Mouse (Mus musculus) megakaryocyte-erythroid progenitor cell, adult 5-6 weeks (primary cell): ENCODE results near the gene Fat3. TPM values are rescaled to one million over a fixed set of nuclear protein-coding genes. Genes with fewer than 3 reads are reported as not detected.

Experiments used
- ATAC-seq: replicated peaks from 2 replicates; pipeline ENCODE4 v1.8.0; 2016; ENCODE audit warnings: mild to moderate bottlenecking, inconsistent platforms; ENCODE audit not compliant: severe bottlenecking, poor library complexity, low FRiP score, low TSS enrichment
- total RNA-seq, 2 experiments: library from RNA; stranded (forward) in 1 of 2; stranded (reverse) in 1 of 2; fragments of 200-1000, 215-1000 nt in 1 of 2; fragments of >200 nt in 1 of 2; fragmentation: Nextera tagmentation in 1 of 2; gene quantifications; 2 replicates each; pipeline ENCODE4 v1.2.3; 2014 to 2017

Gene Fat3
- total RNA-seq, 2 experiments from 2014 or later, result 0.13 TPM; not detected in 1

- no peak for ATAC-seq
Observed at GRCm38 (mm10) chr9:16318957-16319356, 182.1 kb downstream of the Fat3 start.

GRCm38 (mm10) chr9:16312599-16313197 lies 188.4 kb downstream of the Fat3 start:
- ATAC-seq, result no peak

GRCm38 (mm10) chr9:16310855-16311848 lies 189.9 kb downstream of the Fat3 start:
- no peak for ATAC-seq

DNA sequence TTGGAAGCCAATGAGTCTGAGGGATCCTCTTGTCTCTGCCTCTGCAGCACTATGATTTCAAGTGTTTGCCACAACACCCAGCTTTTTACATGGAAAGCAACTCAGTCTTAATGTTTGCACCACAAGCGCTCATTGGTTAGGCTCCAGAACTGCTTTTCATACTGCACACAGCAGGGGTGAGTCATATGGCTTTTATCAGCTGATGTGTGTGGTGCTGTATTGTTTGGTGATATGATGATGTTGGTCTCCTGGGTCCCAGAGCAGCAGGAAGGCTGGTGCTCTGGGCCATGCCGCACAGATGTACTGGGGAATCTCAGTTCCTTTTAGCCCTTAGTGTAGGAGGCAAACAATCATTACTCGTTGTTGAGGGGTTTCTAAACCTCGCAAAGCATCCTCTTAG lies 190.8 kb downstream of the Fat3 start:
- no peak for ATAC-seq

- no peak for ATAC-seq
Observed at GRCm38 (mm10) chr9:16307789-16308188, 193.3 kb downstream of the Fat3 start.

DNA sequence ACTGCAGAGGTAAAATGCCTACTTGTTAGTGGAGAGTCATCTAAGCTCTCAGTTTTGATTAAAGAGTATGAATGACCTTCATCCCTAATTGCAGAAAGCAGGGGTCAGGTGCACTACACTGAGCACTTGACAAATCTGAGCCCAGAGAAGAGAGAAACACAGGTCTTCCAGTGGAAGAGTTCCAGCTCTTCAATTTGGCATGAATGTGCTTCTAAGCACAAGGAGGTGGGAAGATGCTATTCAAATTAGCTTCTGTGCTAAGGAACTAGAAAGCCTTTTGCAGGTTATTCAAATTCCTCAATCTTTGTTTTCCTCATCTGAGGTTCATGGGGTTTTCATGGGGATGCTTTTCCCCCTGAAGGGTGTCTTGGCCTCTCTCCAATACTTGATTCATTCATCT lies 194.9 kb downstream of the Fat3 start:
- ATAC-seq, result no peak

DNA sequence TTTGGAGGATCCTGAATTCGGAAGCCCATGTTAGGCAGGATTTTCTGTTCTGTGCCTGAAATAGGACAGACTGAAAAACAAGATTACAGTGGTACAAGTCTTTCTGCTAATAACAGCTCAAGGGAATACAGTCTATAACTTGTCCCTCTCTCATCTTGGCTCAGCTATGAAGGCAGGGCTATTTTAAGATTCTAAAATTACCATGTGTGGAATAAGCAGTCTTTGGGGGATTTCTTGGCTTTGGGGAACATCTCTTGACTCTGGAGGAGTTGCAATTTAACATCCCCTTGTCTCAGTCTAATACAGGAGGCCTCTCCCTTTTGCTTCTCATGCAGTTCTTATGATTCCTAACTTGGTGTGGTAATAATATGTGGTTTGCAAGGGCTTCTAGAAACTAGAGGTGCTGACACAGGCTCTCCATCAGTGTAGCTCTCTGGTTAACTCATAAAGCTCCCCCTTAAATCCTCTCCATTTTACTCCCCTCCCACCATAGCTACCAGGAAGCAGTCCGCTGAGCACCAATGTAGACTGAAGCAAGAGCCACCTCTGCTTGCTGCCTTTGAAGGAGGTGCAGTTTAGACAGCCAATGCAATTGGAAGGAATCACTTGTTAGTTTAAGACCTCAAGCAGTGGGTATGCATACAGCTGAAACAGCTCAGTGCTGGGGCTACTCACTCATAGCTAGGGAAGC lies 195.5 kb downstream of the Fat3 start:
- ATAC-seq, result no peak

DNA sequence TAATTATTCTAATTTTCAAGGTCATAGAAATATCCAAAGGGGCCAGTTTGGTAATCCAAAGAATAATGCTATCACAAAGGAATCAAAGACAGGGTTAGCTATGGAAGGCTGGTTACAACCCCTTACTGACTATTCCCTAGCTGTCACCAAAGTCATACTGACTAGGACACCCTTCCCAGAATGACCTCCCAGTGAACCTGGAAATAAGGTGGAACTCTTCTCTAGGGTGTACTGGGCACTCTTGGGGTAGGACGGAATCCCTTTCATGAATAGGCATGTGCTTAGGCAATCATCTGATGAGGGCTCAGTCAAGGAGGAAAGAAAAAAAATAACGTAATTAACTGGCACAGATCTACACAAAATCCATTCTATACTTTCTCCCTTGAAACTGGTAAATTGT lies 196.1 kb downstream of the Fat3 start:
- ATAC-seq, result no peak

DNA sequence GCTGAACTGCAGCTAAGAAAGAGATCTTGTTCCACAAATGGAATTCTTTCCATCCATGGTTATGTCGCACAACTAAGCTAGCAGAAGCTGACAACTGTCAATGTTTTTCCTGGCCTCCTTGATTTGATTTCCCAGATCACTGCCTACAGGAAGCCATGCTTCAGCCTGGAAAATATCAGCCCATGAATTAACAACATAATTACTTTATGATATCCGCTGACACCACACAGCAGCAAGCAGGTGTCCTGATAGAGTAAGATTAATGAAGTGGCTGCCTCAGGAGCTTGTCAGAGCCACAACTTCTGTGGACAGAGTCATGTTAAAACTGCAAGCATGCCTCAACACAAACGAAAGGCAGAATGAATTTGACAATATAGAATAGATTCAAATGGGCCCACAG lies 198.6 kb downstream of the Fat3 start:
- no peak for ATAC-seq

DNA sequence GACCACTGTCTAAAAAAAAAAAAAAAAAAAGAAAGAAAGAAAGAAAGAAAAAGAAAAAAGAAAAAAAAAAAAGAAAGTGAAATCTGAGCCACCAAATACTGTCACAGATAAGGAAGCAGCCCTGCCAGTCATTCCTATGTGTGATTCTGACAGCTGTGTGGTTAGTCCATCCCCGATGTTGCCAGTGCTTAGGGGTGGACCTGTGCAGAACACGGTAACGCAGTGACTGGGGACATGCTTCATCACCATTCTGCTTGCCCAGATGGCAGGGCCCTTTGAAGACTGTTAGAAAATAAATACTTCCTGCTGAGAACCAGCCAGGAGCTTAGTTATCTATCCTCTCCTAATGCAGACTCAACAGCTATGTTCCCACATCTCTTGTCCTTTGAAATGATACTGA lies 203.2 kb downstream of the Fat3 start:
- ATAC-seq, result no peak

- no peak for ATAC-seq
Observed at GRCm38 (mm10) chr9:16293928-16294806, 206.9 kb downstream of the Fat3 start.

- no peak for ATAC-seq
Observed at GRCm38 (mm10) chr9:16292492-16292891, 208.6 kb downstream of the Fat3 start.

DNA sequence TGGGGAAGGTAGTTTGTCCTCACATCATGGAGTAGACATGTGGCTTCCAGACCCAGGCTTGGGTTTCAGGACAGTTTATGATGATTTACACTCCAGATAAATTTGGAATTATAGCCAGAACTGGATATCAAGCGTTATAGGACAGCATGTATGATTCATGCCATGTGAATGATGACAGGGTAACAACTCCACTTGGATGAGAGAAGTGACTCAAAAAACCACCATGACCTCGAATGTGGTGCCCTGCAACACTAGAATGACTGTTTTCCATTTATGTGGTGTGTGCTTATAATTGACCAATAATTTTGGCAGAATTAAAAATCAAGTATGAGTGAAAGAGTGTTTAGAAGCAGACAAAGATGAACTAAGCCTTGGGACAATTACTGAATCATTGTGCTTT lies 210.2 kb downstream of the Fat3 start:
- ATAC-seq, result no peak

DNA sequence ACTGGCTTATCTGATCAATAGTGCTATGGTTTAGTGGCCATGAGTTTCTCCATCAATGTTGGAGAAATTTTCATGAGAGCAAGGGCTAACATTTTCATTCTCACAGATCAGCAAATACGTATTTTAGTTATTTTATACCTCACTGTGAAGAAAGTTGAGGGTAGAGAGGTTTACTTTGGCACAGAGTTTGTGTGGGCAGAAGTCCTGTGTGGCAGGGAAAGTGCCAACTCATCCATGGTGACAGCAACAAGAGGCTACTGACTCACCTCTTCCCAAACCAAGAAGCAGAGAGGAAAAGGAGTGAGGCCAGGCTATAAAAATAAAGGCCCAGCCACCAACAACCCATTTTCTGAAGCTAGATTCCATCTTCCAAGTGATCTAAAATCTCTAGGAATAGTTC lies 218.1 kb downstream of the Fat3 start:
- no peak for ATAC-seq

DNA sequence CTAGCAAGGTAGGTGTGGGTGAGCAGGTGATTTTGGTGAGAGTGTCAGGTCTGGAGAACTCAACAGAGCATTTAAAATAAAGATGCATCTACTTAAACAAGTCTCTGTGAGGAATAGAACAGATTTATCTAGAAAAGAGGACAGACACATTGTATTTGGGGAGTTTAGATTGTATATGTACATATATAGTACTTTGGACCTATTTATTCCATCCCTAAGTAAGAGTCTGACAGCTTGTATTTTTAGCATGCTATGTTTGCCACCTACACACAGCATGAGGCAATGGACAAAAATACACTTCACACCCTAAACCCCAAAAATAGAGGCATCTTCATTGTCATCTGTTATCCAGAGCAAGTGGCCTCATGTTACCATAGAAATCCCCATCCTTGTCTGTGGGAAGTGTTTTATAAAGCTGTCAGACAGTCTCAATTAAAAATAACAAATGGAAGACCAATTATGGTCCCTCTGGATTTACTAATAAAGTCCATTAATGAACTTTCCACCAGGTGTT lies 218.7 kb downstream of the Fat3 start:
- no peak for ATAC-seq

DNA sequence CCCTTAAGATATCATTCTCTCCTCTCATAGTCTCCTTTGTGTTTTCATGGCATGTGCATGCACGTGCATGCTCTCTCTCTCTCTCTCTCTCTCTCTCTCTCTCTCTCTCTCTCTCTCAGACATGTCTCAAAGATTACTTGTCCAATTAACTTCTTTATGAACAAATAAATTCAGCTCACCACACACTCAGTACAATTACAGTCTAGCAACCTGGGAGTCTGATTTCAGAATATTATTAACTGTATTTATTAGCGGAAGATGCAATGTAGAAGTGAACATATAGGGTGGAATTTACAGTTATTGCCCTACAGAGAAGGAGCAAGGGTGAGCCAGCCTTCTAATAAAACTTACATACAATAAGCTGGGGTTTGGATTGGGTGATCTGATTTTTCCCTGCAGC lies 225.5 kb downstream of the Fat3 start:
- ATAC-seq, result no peak

DNA sequence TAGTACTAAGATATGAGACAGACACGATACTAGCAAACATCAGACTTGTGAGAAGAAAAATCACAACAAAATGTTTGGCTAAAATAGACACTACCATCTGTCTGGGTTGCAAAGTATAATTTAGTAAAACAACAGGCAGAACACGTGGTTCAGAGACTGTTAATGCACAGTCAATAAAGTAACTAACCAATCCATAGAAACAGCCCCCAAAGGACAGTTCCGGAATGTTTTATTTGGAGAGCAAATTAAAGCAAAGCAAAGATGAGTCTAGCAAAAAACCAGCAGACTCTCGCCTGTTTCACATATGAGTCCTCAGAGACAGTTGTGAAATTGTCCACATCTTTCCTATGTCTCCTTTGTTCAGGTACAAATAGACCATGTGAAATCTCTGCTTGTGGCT lies 227.0 kb downstream of the Fat3 start:
- no peak for ATAC-seq

DNA sequence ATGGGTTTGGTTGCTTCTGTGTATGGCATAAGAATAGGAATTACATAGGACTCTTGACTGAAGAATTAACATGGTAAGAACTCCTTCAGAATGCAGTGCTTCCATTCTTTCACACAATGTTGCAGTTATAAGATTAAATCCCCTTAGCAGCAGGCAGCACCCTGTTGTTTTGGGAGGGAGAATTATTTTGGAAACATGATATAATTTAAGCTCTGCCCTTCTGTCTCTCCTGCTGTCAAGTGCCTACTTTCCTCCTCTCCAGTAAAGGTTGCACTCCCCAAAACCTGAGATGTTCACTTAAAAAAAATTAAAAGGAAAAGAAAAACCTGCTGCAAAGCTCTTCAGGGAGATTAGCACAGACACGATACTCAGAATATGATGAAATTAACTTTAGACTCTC lies 228.3 kb downstream of the Fat3 start:
- no peak for ATAC-seq

- ATAC-seq, result no peak
Observed at GRCm38 (mm10) chr9:16270768-16271114, 230.3 kb downstream of the Fat3 start.
